Mouse (Mus musculus): ENCODE measurements around the gene Ppp3ca. TPM values are rescaled to one million over a fixed set of nuclear protein-coding genes. Genes with fewer than 3 reads are reported as not detected.

The Ppp3ca gene
- total and polyA plus RNA-seq, 3 experiments = 17.4 to 40.6 (median 32.0) TPM

- Histone ChIP-seq H3K4me3 (ENCODE audit: control insufficient read depth in 1 of 2, insufficient read depth in 1 of 2, low read depth in 2 of 2, low read length in 2 of 2) (no peak overlapping the region), H3K4me1 (ENCODE audit: control insufficient read depth in 1 of 2, insufficient read depth in 2 of 2, low read length in 2 of 2) (peaks cover 10 to 12% of the 10 kb centered on the region in 2 experiments), H3K27me3 (ENCODE audit: control insufficient read depth in 1 of 2, insufficient read depth in 2 of 2, low read length in 2 of 2) (no peaks in the 10 kb centered on the region), H3K36me3 (ENCODE audit: control insufficient read depth in 1 of 2, insufficient read depth in 2 of 2, low read length in 2 of 2) (peaks cover 0 to 14% of the 10 kb centered on the region in 2 experiments; a peak in 2 of 4 replicates), H3K9ac (ENCODE audit: control insufficient read depth, low read depth, low read length, poor library complexity, severe bottlenecking) (no peak overlapping the region), H3K27ac (ENCODE audit: control insufficient read depth, low read depth, low read length) (no peak overlapping the region), H3K79me2 (ENCODE audit: control insufficient read depth, insufficient read depth, low read length, poor library complexity) (peaks cover 2% of the 10 kb centered on the region; the same call in 1 of the 2 replicates), H3K9me3 (replicated peaks; ENCODE audit: insufficient read depth, low read length) (no peaks in the 10 kb centered on the region)
- no peak for TF ChIP-seq ETS1 (IDR thresholded peaks at IDR 0.05; ENCODE audit: low read depth, low read length)
- TF ChIP-seq ELF1 (IDR thresholded peaks at IDR 0.05; ENCODE audit: low read depth, low read length) = no peak
- no peak for TF ChIP-seq E2F4 (IDR thresholded peaks at IDR 0.05; ENCODE audit: borderline replicate concordance, low read depth, low read length)
- no peak for TF ChIP-seq GABPA (IDR thresholded peaks at IDR 0.05; ENCODE audit: low read depth, low read length)
- no peak for TF ChIP-seq RCOR1 (IDR thresholded peaks at IDR 0.05; ENCODE audit: low read depth, low read length)
- no peak for TF ChIP-seq EP300 (IDR thresholded peaks at IDR 0.05; ENCODE audit: low read depth in 1 of 2, low read length in 2 of 2)
- TF ChIP-seq RAD21 (IDR thresholded peaks at IDR 0.05; ENCODE audit: low read depth, low read length) = no peak
- no peak for TF ChIP-seq CTCF (IDR thresholded peaks at IDR 0.05 in 2 of 3, conservative IDR thresholded peaks at IDR 0.05 in 1 of 3; ENCODE audit: control insufficient read depth in 1 of 3, insufficient read depth in 1 of 3, low read depth in 2 of 3, low read length in 3 of 3, poor library complexity in 1 of 3, severe bottlenecking in 1 of 3)
- TF ChIP-seq USF1 (IDR thresholded peaks at IDR 0.05; ENCODE audit: low read depth, low read length) = no peak
- no peak for TF ChIP-seq SIN3A (IDR thresholded peaks at IDR 0.05; ENCODE audit: low read length)
- TF ChIP-seq TAL1 (IDR thresholded peaks at IDR 0.05; ENCODE audit: low read length) = no peak
- no peak for TF ChIP-seq TBP (IDR thresholded peaks at IDR 0.05; ENCODE audit: low read depth, low read length)
- TF ChIP-seq POLR2A (IDR thresholded peaks at IDR 0.05; ENCODE audit: control insufficient read depth in 1 of 2, insufficient read depth in 1 of 2, low read depth in 1 of 2, low read length in 2 of 2, poor library complexity in 1 of 2) = no peak
- TF ChIP-seq TCF12 (IDR thresholded peaks at IDR 0.05; ENCODE audit: low read depth, low read length) = no peak
- TF ChIP-seq CHD2 (IDR thresholded peaks at IDR 0.05; ENCODE audit: low read length) = no peak
- no peak for DNase-seq (ENCODE audit: low read depth, low spot score)
Measured at GRCm38 (mm10) chr3:136777787-136778216, 107.9 kb downstream of the Ppp3ca start.

- H3K4me3 ChIP-seq (ENCODE audit: control insufficient read depth in 1 of 2, insufficient read depth in 1 of 2, low read depth in 2 of 2, low read length in 2 of 2) = no peak overlapping the region
- peaks cover 0 to 9% of the 10 kb centered on the region in 2 experiments; a peak in 2 of 4 replicates for H3K36me3 ChIP-seq (ENCODE audit: control insufficient read depth in 1 of 2, insufficient read depth in 2 of 2, low read length in 2 of 2)
- no peak for TF ChIP-seq JUND (IDR thresholded peaks at IDR 0.05; ENCODE audit: low read depth, low read length)
- no peak for TF ChIP-seq RCOR1 (IDR thresholded peaks at IDR 0.05; ENCODE audit: low read depth, low read length)
- TF ChIP-seq CHD2 (IDR thresholded peaks at IDR 0.05; ENCODE audit: low read length) = no peak
- no peak for TF ChIP-seq ZKSCAN1 (IDR thresholded peaks at IDR 0.05; ENCODE audit: low read depth, low read length)
- TF ChIP-seq EP300 (IDR thresholded peaks at IDR 0.05; ENCODE audit: low read depth in 1 of 2, low read length in 2 of 2) = no peak
- no peak for TF ChIP-seq TAL1 (IDR thresholded peaks at IDR 0.05; ENCODE audit: low read length)
- no peak for TF ChIP-seq NELFE (IDR thresholded peaks at IDR 0.05; ENCODE audit: low read depth, low read length)
- TF ChIP-seq KAT2A (conservative IDR thresholded peaks at IDR 0.05; ENCODE audit: low read depth, low read length) = no peak
- no peak for TF ChIP-seq BHLHE40 (IDR thresholded peaks at IDR 0.05; ENCODE audit: borderline replicate concordance, low read depth, low read length)
- TF ChIP-seq POLR2AphosphoS2 (IDR thresholded peaks at IDR 0.05; ENCODE audit: low read length) = no peak
- TF ChIP-seq CHD1 (IDR thresholded peaks at IDR 0.05; ENCODE audit: low read depth, low read length) = no peak
- no peak for TF ChIP-seq MYB (IDR thresholded peaks at IDR 0.05; ENCODE audit: low read depth, low read length)
- no peak for TF ChIP-seq E2F4 (IDR thresholded peaks at IDR 0.05; ENCODE audit: borderline replicate concordance, low read depth, low read length)
- no peak for TF ChIP-seq ZC3H11A (IDR thresholded peaks at IDR 0.05; ENCODE audit: low read depth, low read length)
- TF ChIP-seq GATA1 (IDR thresholded peaks at IDR 0.05; ENCODE audit: low read depth, low read length) = no peak
- no peak for TF ChIP-seq MAZ (IDR thresholded peaks at IDR 0.05; ENCODE audit: low read depth, low read length)
- TF ChIP-seq TCF12 (IDR thresholded peaks at IDR 0.05; ENCODE audit: low read depth, low read length) = no peak
- no peak for TF ChIP-seq CTCF (IDR thresholded peaks at IDR 0.05 in 2 of 3, conservative IDR thresholded peaks at IDR 0.05 in 1 of 3; ENCODE audit: control insufficient read depth in 1 of 3, insufficient read depth in 1 of 3, low read depth in 2 of 3, low read length in 3 of 3, poor library complexity in 1 of 3, severe bottlenecking in 1 of 3)
- TF ChIP-seq MYC (IDR thresholded peaks at IDR 0.05; ENCODE audit: low read depth, low read length) = no peak
- TF ChIP-seq POLR2A (IDR thresholded peaks at IDR 0.05; ENCODE audit: control insufficient read depth in 1 of 2, insufficient read depth in 1 of 2, low read depth in 1 of 2, low read length in 2 of 2, poor library complexity in 1 of 2) = no peak
- no peak for DNase-seq (ENCODE audit: low read depth, low spot score)
- H3K79me2 ChIP-seq (ENCODE audit: control insufficient read depth, insufficient read depth, low read length, poor library complexity) = peaks cover 2% of the 10 kb centered on the region; the same call in 1 of the 2 replicates
- H3K9ac ChIP-seq (ENCODE audit: control insufficient read depth, low read depth, low read length, poor library complexity, severe bottlenecking) = no peak overlapping the region
- no peaks in the 10 kb centered on the region for H3K9me3 ChIP-seq (replicated peaks; ENCODE audit: insufficient read depth, low read length)
- peaks cover 9 to 10% of the 10 kb centered on the region in 2 experiments; a peak in 3 of 4 replicates for H3K4me1 ChIP-seq (ENCODE audit: control insufficient read depth in 1 of 2, insufficient read depth in 2 of 2, low read length in 2 of 2)
- H3K27ac ChIP-seq (ENCODE audit: control insufficient read depth, low read depth, low read length) = no peak overlapping the region
- no peaks in the 10 kb centered on the region for H3K27me3 ChIP-seq (ENCODE audit: control insufficient read depth in 1 of 2, insufficient read depth in 2 of 2, low read length in 2 of 2)
Measured at GRCm38 (mm10) chr3:136780321-136780720, 110.4 kb downstream of the Ppp3ca start.

All from MEL (cell line).